Mouse (Mus musculus) gastrocnemius, adult 2 months (tissue): ENCODE data around the gene Tmtc4. TPM values are rescaled to one million over a fixed set of nuclear protein-coding genes. Genes with fewer than 3 reads are reported as not detected.

Experiments used
- DNase-seq: peaks from one replicate; pipeline ENCODE4 v3.0.0; 2022
- H3K27ac ChIP-seq: fragments of 200-600 bp; 2 replicates; pipeline ENCODE4 v1.8.1; 2022; ENCODE audit warnings: mild to moderate bottlenecking
- H3K4me3 ChIP-seq: fragments of 200-600 bp; 2 replicates; pipeline ENCODE4 v1.8.1; 2022; ENCODE audit warnings: mild to moderate bottlenecking, moderate library complexity
- CTCF ChIP-seq: fragments of 200-600 bp; IDR thresholded peaks from 2 replicates; pipeline ENCODE4 v1.8.1; 2022; ENCODE audit warnings: antibody characterized with exemption, mild to moderate bottlenecking, moderate library complexity
- intact Hi-C: fragments of 180-260 bp; cut with DNase I; formaldehyde crosslinking; loops from one replicate; pipeline ENCODE4 v1.15.1; 2025
- total RNA-seq, 2 experiments: library from RNA; stranded (reverse); gene quantifications; 2 replicates each; pipeline ENCODE4 v1.2.3; 2021

The Tmtc4 gene
- total RNA-seq, 2 experiments from 2014 or later, result 1.5 to 5.7 TPM

DNA sequence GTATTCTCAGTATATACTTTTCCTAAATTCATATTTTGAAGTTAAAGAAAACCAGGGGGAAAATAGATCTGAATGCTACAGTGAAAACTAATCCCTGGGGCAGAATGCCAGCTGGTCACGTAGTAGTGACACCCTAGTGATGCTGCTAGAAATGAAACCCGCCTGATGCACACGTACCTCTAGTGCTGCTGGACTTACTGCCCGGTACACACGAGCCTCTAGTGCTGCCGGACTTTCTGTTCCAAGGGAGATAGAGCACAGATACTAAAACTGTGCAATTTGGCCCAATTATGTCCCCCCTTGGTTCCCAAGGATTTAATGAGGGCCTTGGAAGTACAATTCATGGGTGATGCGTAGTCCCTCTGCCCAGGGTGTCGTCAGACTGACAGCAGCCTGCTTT is 108.8 kb downstream of the Tmtc4 start:
- no peak overlapping the region for H3K4me3 ChIP-seq
- H3K27ac ChIP-seq, result peak overlapping the region; percentile 12; the same call in 1 of the 2 replicates
- intact Hi-C loops, result loop anchor here (5.0 kb wide), 1 partner anchor 683 kb away; no protein-coding TSS in a partner anchor
- TF ChIP-seq CTCF, result no peak
- DNase-seq, result peak; percentile 51

- no peak for TF ChIP-seq CTCF
- no peak for DNase-seq
- no peak overlapping the region for H3K27ac ChIP-seq
- intact Hi-C loops, result no loop called here
- no peak overlapping the region for H3K4me3 ChIP-seq
Measured at GRCm38 (mm10) chr14:122872612-122873011, 111.2 kb downstream of the Tmtc4 start.

DNA sequence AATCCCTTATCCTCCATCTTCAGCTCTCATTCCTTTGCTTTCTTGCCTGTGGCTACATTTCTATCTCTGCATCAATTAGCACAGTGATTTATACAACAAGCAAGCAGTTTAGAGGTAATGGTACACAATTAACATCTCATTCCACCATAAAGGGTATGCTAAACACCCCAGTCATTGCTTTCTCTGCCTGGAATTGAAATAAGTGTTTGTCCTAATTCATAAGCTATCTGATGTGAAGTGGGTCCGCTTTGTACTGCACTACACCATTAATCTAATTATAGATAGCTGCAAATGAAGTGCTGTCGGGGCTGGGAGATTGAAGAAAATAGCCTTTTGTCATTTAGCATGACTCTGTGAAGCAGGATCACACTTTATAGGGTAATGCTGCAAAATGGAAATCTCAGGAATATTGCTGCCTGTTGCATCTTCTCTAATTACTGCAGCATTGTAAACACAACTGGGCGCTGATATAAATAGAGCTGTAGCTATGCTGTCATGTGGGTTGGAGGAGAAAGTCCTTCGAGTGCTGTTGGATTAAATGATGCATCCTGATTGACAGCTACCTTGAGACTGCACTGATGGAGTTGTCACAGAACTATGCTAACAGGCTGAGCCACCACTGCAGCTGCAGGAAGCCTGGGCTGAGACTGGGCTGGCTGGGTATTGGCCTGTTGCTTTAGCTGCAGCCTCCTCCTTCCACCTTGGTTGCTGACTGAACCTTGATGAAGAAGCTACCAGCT is 111.8 kb downstream of the Tmtc4 start:
- Histone ChIP-seq H3K27ac (no peak overlapping the region), H3K4me3 (no peak overlapping the region)
- TF ChIP-seq CTCF, result no peak
- intact Hi-C loops, result no loop called here
- DNase-seq, result no peak

GRCm38 (mm10) chr14:122869831-122870230 is 114.0 kb downstream of the Tmtc4 start:
- H3K4me3 ChIP-seq, result no peak overlapping the region
- no peak for DNase-seq
- intact Hi-C loops, result no loop called here
- no peak for TF ChIP-seq CTCF
- no peak overlapping the region for H3K27ac ChIP-seq

Other genes starting within 250 kb of the Tmtc4 start
- 10 to 100 TPM; 13.8 to 20.4 TPM for gene Ggact, start 70.3 kb downstream of the Tmtc4 start, total RNA-seq